Mouse (Mus musculus) heart, adult 2 months (tissue): Measurements from ENCODE around the gene Dcst2. TPM values are rescaled to one million over a fixed set of nuclear protein-coding genes. Genes with fewer than 3 reads are reported as not detected.
A peak's percentile ranks its signal among the peaks of the same experiment; 100 is the strongest.

Source experiments
- DNase-seq, 2 experiments: peaks; one replicate each; pipeline ENCODE4 v3.0.0; 2021
- H3K27ac ChIP-seq: fragments of 200-600 bp; 2 replicates; pipeline ENCODE4 v1.8.1; 2022
- H3K27me3 ChIP-seq: fragments of 200-500 bp; 2 replicates; pipeline ENCODE4 v1.6.1; 2012; ENCODE audit warnings: mild to moderate bottlenecking, low read length, inconsistent platforms, mixed read lengths; ENCODE audit not compliant: control insufficient read depth, insufficient read depth
- H3K36me3 ChIP-seq: fragments of 200-500 bp; 2 replicates; pipeline ENCODE4 v1.6.1; 2012; ENCODE audit warnings: low read length, inconsistent platforms; ENCODE audit not compliant: control insufficient read depth, insufficient read depth
- H3K4me1 ChIP-seq: fragments of 200-500 bp; 2 replicates; pipeline ENCODE4 v1.6.1; 2011; ENCODE audit warnings: low read length; ENCODE audit not compliant: control insufficient read depth, insufficient read depth
- H3K4me3 ChIP-seq: fragments of 200-600 bp; 2 replicates; pipeline ENCODE4 v1.8.1; 2022
- H3K79me2 ChIP-seq: fragments of 200-500 bp; replicated peaks from 2 replicates; pipeline ENCODE4 v1.6.1; 2012; ENCODE audit warnings: mild to moderate bottlenecking, inconsistent platforms, low read length, moderate library complexity, mixed read lengths; ENCODE audit not compliant: control insufficient read depth, insufficient read depth
- H3K9ac ChIP-seq: fragments of 200-500 bp; 2 replicates; pipeline ENCODE4 v1.6.1; 2012; ENCODE audit warnings: low read depth, mild to moderate bottlenecking, control low read depth, inconsistent platforms, low read length, mixed read lengths
- CTCF ChIP-seq: fragments of 200-600 bp; IDR thresholded peaks from 2 replicates; pipeline ENCODE4 v1.8.1; 2022; ENCODE audit warnings: antibody characterized with exemption, mild to moderate bottlenecking, moderate library complexity
- EP300 ChIP-seq: fragments of 200-500 bp; IDR thresholded peaks from 2 replicates; pipeline ENCODE4 v1.6.1; 2011; ENCODE audit warnings: low read depth, low read length, control low read depth; ENCODE audit not compliant: insufficient read depth
- POLR2A ChIP-seq: fragments of 200-500 bp; IDR thresholded peaks from 2 replicates; pipeline ENCODE4 v1.6.1; 2011; ENCODE audit warnings: mild to moderate bottlenecking, low read depth, low read length, control low read depth; ENCODE audit not compliant: insufficient read depth
- WGBS: fragments of 180-500 bp; shearing (Covaris S2); methylation state at CpG from one replicate; pipeline ENCODE4 v1.1.7; 2018; 5-methylcytosine and 5-hydroxymethylcytosine counted together
- intact Hi-C: fragments of 180-260 bp; cut with DNase I; formaldehyde crosslinking; loops from one replicate; pipeline ENCODE4 v1.15.1; 2025
- polyA plus RNA-seq: library from polyadenylated mRNA; depleted of rRNA; stranded (reverse); fragments of >200 nt; gene quantifications from 2 replicates; pipeline ENCODE4 v1.2.3, GENCODE M21; 2012
- total RNA-seq, 2 experiments: library from RNA; stranded (reverse); gene quantifications; 2 replicates each; pipeline ENCODE4 v1.2.3; 2021

Gene Dcst2
- total and polyA plus RNA-seq, 3 experiments = 0.35 TPM; not detected in 2

DNA sequence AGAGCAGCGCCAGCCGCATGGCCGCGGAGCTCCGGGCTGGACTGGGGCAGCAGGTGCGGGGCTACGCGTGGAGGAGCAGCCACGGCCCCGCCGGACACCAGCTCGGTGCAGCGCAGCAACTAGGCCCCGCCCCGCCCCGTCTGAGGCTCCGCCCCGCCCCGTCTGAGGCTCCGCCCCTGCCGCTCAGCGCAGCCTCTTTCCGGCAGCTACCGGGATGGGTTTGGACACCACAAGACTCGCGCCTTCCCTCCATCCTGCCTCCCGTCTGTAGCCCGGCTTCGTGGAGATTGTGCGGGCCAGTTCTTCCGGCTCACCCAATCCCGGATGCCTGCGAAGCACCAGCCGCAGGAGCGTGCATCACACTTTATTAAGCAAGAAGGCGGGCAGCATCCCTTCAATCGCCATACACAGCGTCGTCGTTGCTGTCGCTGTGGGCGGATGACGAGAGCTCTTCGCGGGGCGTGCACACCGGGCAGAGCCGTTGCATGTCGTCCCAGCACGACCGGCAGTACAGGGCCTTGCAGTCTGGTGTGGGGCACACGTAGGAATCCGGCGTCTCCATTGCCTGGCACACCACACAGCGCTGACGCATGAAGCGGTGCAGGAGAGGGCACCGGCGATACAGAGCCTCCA, 11.8 kb upstream of the Dcst2 start, which contains the start of gene Adam15:
Gene Adam15, minus strand, starts transcription at position 128 of the 633 bp plus-strand sequence.
- 2% methylated on average over 56 of the region's 59 CpGs for WGBS
- peaks cover 7% of the 10 kb centered on the region for H3K4me1 ChIP-seq

DNA sequence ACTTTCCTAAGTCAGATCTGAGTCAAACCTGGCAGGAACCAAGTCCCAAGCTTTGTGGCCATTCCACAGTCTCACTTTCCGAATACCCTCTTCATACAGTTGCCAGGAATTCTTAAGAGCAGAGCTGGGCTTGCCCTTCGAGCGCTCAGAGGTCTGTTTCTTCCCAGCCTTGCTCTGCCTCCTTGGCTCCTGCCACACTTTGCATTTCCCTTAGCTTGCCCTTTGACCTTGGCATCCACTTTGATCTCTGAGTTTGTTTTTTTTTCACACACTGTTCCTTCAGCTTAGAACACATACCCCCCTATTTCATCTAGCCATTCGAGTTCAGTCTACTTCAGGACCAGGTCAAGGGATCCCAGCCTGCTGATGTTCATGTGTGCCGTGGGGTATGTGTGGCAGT, 10.5 kb upstream of the Dcst2 start:
- no peaks in the 10 kb centered on the region for H3K79me2 ChIP-seq
- no peak for DNase-seq
- H3K9ac ChIP-seq = no peak overlapping the region
- H3K4me3 ChIP-seq = no peak overlapping the region
- TF ChIP-seq POLR2A (no peak), CTCF (no peak), EP300 (no peak)
- intact Hi-C loops = no loop called here
- WGBS = 76% methylated on average over 5 of the region's 5 CpGs
- peaks cover 7% of the 10 kb centered on the region for H3K4me1 ChIP-seq
- no peaks in the 10 kb centered on the region for H3K27me3 ChIP-seq
- no peaks in the 10 kb centered on the region for H3K36me3 ChIP-seq
- H3K27ac ChIP-seq = no peak overlapping the region

More for the DNA sequence above, 11.8 kb upstream of the Dcst2 start, which contains the start of gene Adam15:
- no peaks in the 10 kb centered on the region for H3K79me2 ChIP-seq
- H3K36me3 ChIP-seq = no peaks in the 10 kb centered on the region
- peak within 1 kb of the TSS; percentile 87 for H3K27ac ChIP-seq
- H3K9ac ChIP-seq = peak within 1 kb of the TSS; percentile 75
- DNase-seq = peak; percentile 92 to 96
- intact Hi-C loops = loop anchor here (2.0 kb wide), 1 partner anchor 71 kb away; no protein-coding TSS in a partner anchor
- no peaks in the 10 kb centered on the region for H3K27me3 ChIP-seq
- TF ChIP-seq CTCF = no peak
- peak; percentile 68; the same call in 1 of the 2 replicates for TF ChIP-seq POLR2A
- H3K4me3 ChIP-seq = peak within 1 kb of the TSS; percentile 79

DNA sequence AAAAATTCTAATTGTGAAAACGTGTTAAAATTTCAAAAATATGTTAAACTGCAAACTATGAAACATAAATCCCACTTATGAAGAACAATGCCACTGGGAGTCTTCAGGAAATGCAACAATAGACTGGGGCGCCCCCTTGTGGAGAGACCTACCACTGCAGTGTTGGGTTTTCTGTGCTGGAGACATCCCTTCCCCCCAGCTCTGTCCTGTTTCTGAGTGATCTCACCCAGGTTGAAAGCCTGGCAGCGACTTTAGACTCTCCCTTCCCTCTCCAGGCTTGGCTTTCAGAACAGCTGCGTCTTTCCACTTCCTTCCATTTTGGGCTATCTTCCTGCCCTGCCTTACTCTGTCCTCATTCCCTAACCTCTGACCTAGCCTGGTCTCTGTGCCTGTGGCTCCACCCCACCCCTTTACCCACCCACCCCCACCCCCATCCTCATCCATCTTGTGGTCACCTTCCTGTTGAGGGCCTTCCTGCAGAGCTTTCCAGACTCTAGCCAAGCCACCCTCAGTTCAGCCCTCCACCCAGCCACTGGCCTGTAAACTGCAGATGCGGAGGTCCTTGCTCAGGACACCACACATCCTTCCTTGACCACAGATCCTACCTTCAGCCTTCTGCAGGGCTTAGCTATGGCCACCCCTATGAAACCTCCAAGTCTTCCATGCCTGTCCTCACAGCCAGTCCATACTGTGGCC, 6.8 kb upstream of the Dcst2 start:
- intact Hi-C loops = loop anchor here (1.0 to 2.0 kb wide), 3 partner anchors 15 to 38 kb away; no protein-coding TSS in a partner anchor
- Histone ChIP-seq H3K4me1 (peaks cover 1% of the 10 kb centered on the region; the same call in 1 of the 2 replicates), H3K27ac (peak overlapping the region; percentile 51), H3K27me3 (no peaks in the 10 kb centered on the region), H3K36me3 (no peaks in the 10 kb centered on the region), H3K9ac (no peak overlapping the region), H3K79me2 (no peaks in the 10 kb centered on the region), H3K4me3 (no peak overlapping the region)
- no peak for TF ChIP-seq POLR2A
- peak; percentile 53; the same call in 1 of the 2 replicates for TF ChIP-seq EP300
- no peak; the same call in 1 of the 2 replicates for TF ChIP-seq CTCF
- peak; percentile 82 to 89 for DNase-seq
- WGBS = 13% methylated on average over 5 of the region's 5 CpGs

DNA sequence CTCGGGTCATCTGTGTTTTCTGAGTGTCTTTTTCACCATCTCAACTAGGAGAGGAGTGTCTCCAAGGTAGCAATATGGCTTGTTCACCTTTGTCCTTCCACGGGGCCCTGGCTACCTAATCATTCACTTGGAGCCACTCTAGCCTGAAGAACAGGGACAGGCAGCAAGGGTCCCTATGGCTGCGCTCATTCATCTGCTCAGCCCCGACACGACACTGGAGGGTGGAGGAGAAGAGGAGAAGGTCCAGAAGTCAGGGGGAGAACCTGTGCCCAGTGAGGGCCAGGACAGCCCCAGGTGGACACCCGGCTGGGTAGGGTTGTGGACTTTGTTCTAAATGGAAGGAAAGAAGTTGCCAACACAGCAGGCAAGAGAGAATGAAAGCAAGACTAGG, 6.3 kb upstream of the Dcst2 start:
- Histone ChIP-seq H3K4me3 (no peak overlapping the region), H3K27me3 (no peaks in the 10 kb centered on the region), H3K27ac (peak overlapping the region; percentile 51), H3K79me2 (no peaks in the 10 kb centered on the region), H3K36me3 (no peaks in the 10 kb centered on the region), H3K4me1 (peaks cover 1% of the 10 kb centered on the region; the same call in 1 of the 2 replicates), H3K9ac (no peak overlapping the region)
- WGBS = 75% methylated on average over 6 of the region's 6 CpGs
- DNase-seq = no peak
- intact Hi-C loops = loop anchor here (2.0 kb wide), 1 partner anchor 37 kb away; no protein-coding TSS in a partner anchor
- TF ChIP-seq CTCF (no peak), POLR2A (no peak), EP300 (no peak)

DNA sequence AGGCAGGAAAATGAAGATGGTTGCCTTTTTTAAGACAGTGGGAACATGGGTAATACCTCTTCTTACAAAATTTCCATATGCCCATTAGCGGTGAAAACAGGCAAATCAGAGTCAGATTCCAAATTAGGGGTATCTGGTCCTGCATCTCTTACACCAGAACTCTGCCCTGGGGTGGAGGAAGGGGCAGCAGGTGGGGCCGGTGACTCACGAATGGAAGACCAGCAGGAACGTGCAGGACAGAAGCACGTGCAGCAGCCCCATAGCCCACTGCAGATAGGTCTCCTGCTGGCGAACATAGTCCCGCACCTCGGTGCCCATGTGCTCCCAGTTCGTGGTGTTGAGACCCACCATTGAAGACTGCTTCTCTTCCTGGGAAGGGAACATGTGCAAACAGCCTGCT, 5.7 kb upstream of the Dcst2 start:
- Histone ChIP-seq H3K27me3 (no peaks in the 10 kb centered on the region), H3K79me2 (no peaks in the 10 kb centered on the region), H3K36me3 (no peaks in the 10 kb centered on the region), H3K9ac (no peak overlapping the region), H3K27ac (no peak overlapping the region), H3K4me3 (no peak overlapping the region), H3K4me1 (peaks cover 1% of the 10 kb centered on the region; the same call in 1 of the 2 replicates)
- no peak for DNase-seq
- WGBS = 63% methylated on average over 9 of the region's 9 CpGs
- intact Hi-C loops = no loop called here
- TF ChIP-seq CTCF (no peak), EP300 (no peak), POLR2A (no peak)

DNA sequence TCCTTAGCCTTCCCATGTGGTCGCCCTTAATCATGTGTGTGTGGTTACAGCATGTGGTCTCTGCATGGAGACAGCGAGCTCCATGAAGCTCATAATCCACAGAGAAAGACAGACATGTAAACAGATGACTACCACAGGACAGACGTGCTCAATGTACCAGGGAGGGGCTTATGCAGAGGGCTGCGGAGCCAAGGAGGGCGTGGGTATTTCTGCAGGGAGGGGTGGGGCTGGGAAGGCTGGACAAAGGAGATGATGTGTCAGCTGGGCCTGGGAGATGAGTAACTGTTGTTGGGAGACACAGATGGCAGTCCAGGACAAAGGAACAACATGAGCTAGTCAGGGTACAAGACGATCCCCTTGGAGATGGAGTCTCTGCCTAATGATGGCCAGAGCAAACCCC, 2.1 kb upstream of the Dcst2 start:
- Histone ChIP-seq H3K9ac (no peak overlapping the region), H3K4me3 (no peak overlapping the region), H3K27me3 (no peaks in the 10 kb centered on the region), H3K27ac (no peak overlapping the region), H3K79me2 (no peaks in the 10 kb centered on the region), H3K4me1 (peaks cover 1% of the 10 kb centered on the region; the same call in 1 of the 2 replicates), H3K36me3 (no peaks in the 10 kb centered on the region)
- DNase-seq = no peak
- intact Hi-C loops = no loop called here
- TF ChIP-seq EP300 (no peak), POLR2A (no peak), CTCF (no peak)
- WGBS = 52% methylated on average over 6 of the region's 6 CpGs
